Mouse (Mus musculus): ENCODE data around the gene Pclo. TPM values are rescaled to one million over a fixed set of nuclear protein-coding genes. Genes with fewer than 3 reads are reported as not detected.
"Not testable (repeated sequence)": the region's sequence is repeated elsewhere in the genome, so short reads cannot be mapped to it uniquely, and the experiment has no call there.

Gene Pclo
- total RNA-seq (2021): 100 to 1,000 TPM; 125 to 133 TPM
- long read RNA-seq, experiment 1, partial matches to known transcripts: 14 of 15 reads
- long read RNA-seq, experiment 1, other reads (novel, unspliced or antisense): 1 of 15 reads
- long read RNA-seq, experiment 2, partial matches to known transcripts: 2 of 9 reads
- long read RNA-seq, experiment 2, other reads (novel, unspliced or antisense): 7 of 9 reads

DNA sequence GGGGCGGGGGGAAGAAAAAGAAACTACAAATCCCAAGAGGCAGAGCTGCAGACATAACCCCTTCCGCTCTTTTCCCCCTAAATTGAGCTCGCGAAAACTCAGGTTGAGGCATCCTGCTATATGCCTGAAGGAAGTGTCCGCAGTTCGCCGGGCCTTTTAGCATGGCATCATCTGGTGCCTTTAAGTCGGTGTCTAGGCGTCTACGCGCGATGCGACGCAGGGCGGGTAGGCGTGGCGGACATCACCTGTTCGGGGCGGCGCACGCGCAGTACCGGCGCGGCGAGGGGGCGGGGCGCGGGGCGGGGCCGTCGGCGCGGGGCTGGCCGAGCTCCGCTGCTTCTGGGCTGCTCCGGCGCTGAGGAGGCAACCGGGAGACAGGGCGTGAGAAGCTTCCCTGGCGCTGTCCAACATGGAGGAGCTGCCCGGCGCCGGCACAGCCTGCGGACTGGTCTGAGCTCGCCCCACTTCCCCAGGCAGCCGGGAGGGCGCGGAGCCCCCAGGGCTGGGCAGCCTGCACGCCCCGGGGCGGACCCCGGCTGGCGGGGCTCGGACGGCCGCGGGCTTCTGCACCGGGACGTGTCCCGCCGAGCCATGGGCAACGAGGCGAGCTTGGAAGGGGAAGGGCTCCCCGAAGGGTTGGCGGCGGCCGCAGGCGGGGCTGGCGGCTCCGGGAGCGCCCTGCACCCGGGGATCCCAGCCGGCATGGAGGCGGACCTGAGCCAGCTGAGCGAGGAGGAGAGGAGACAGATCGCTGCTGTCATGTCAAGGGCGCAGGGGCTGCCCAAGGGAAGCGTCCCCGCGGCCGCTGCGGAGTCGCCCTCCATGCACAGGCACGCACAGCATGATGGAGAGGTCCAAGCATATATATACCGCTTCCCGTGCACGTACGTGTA, at the start of gene Pclo:
Pclo (plus strand) TSS at position 288 of the 893 bp plus-strand sequence.
- DNase-seq (ENCODE audit: low spot score in 2 of 2): peak; percentile 86 to 93

DNA sequence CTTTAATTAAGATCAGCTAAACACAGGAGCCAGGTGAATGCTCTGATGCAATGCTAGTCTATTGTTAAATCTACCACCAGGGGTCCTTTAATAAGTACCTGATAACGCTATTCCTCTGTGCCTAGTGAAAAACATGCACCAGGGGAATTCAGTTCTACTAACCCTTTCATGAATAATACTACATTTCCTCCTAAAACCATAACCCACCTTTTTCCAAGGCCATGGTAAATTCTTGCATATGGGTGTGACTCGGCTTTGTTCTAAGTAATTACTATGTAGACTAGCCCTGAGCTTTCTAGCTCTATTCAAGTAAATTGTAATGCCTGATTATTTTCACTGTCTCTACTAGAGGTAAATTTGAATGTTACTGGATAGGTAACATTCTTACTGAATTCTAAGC, 20.3 kb upstream of the Pclo start:
- not testable (repeated sequence) for DNase-seq (ENCODE audit: low spot score in 2 of 2)

DNA sequence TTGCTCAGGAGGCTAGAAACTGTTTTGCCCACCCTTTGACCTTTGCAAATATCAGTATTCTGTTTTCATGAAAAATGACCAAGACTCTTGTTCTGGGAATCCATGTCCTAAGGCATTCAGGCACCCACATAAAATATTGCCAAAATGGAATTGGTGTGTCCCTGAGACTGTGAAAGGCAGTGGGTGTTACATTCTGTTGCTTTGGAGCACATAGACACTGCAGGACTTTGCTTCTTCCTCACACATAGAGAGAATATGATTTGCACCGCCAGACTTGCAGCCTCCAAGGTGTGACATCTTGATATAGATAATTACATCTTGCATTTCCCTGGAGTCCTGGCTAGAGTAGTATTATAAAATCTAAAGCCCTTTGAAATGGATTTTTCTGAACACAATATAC, 6.2 kb upstream of the Pclo start:
- no peak for DNase-seq (ENCODE audit: low spot score in 2 of 2)

DNA sequence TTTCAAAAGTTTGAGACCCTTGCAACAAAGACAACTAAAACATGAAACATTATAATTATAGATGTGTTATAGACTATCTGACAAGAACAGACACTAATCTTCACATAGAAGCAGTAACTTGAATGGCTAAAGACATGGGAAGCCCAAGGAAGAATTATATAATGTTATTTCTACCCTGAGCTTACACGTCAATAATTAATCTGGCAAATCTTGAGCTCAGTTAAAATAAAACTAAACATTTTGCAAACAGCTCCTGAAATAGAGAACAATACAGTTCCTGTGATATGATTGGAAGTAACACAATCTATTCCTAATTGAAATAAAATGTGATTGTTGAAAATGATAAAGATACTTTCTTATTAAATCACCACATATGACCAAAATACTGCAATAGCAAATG, 5.1 kb upstream of the Pclo start:
- DNase-seq (ENCODE audit: low spot score in 2 of 2): no peak

DNA sequence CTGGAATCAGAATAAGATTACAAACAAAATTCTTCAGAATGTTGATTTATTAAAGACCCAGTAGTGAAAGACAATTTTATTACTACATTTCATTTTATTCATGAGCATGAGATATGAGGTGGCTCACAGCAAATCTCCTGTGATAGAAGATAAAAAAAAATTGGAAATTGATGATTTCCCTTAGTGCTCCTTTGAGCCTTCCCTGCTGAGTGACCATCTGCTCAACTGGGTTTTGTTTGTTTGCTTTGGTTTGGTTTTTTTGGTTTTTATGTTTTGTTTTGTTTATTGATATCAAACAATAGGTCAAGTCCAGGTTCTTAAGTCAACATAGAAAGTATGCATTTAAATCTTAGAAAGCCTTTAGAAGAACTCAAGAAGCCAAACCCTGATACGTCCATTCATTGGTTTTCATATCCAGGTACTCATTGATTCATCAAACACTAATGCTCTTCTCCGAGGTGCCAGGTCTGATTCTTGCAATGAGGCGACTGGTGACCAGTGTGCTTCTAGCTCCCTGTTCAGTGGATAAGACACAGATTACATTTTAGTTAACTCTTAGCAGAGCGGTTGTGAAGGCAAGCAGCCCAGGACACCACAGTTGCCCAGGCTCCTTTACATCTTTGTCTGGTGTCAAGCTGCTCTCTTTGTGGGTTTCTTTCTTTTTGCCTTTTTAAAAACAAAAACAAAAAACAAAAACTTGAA, 3.6 kb downstream of the Pclo start:
- DNase-seq (ENCODE audit: low spot score in 2 of 2): no peak

DNA sequence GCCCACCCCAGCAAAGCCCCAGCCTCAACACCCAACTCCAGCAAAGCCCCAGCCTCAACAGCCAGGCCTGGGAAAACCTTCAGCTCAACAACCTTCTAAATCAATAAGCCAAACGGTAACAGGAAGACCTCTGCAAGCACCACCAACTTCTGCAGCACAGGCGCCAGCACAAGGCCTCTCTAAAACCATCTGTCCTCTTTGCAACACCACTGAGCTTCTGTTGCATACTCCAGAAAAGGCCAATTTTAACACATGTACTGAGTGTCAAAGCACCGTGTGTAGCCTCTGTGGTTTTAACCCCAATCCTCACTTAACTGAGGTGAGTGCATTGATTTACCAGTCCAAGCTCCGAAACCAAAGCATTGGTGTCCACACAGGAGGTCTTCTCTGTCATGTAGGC, 7.3 kb downstream of the Pclo start:
- no peak for DNase-seq (ENCODE audit: low spot score in 2 of 2)

DNA sequence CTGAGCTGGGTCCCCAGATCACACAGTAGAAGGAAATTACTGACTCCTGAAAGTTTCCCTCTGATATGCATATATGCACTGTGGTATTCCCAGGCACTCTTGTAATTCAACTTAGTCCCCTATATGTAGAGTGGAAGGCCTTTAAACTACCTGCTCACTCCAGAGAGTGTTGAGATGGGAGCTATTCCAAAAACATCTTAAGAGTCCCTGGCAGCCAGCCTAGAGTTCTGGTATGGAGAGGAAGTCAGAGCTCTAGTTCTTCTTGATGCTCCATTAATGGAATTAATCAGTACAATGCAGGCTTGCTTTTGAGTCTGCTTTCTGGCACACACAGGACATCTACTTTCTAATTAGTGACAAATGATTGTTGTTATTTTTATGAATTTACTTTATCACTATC, 11.3 kb downstream of the Pclo start:
- no peak for DNase-seq (ENCODE audit: low spot score in 2 of 2)

DNA sequence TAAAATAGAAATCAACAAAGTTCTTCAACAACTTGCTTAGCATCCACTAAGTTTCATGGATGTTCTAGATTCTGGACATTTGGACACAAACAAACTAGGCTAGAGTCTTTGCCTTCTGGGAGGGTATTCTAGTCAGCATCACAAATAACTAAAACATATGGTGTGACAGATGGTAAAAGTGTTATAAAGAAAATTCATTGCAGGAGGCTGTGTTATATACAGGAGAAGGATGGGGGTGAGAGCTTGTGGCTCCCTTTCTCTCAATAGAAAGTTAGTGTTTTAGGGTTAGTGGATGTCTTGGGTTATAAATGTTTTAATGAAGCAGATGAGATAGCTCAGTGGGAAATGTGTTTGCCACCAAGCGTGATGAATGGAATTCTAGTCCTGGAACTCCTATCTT, 13.1 kb downstream of the Pclo start:
- no peak for DNase-seq (ENCODE audit: low spot score in 2 of 2)

DNA sequence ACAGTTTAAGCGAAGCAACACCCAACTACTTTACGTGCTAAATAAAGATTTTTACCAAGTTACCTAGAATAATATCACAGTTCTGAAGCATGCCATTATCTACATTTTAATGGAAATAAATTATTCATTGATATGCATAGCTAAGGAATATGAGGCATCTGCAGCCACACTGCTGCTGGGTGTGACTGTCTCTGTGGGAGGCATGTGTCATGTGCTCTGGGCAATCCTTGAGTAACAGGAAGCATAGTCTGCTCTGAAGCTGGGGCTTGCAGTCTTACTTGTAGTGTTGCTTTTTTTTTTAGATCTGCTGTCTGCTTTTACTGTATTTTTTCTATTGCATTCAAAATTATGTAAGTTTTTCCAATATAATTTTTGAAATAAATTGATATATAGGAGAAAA, 17.2 kb downstream of the Pclo start:
- DNase-seq (ENCODE audit: low spot score in 2 of 2): no peak

DNA sequence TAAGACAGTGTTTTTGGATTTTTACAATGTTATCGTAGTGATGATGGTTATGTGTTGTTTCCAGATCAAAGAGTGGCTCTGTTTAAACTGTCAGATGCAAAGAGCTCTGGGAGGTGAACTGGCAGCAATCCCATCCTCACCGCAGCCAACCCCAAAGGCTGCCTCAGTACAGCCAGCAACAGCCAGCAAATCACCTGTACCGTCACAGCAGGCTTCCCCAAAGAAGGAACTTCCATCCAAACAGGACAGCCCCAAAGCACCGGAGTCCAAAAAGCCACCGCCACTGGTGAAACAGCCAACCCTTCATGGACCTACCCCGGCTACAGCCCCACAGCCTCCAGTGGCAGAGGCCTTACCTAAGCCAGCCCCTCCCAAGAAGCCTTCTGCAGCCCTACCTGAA, 24.6 kb downstream of the Pclo start:
- no peak for DNase-seq (ENCODE audit: low spot score in 2 of 2)

DNA sequence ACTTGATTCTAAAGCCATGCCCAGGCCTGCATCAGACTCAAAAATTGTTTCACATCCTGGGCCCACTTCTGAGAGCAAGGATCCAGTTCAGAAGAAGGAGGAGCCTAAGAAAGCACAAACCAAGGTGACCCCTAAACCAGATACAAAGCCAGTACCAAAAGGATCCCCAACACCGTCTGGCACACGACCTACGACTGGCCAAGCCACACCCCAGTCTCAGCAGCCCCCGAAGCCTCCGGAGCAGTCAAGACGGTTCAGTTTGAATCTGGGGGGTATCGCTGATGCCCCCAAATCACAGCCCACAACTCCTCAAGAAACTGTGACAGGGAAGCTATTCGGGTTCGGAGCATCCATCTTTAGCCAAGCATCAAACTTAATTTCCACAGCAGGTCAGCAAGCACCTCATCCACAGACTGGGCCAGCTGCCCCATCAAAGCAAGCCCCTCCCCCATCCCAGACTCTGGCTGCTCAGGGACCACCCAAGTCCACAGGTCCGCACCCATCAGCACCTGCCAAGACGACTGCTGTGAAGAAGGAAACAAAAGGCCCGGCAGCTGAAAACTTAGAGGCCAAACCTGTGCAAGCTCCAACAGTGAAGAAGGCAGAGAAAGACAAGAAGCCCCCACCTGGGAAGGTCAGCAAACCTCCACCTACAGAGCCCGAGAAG, 25.4 kb downstream of the Pclo start:
- DNase-seq (ENCODE audit: low spot score in 2 of 2): no peak

DNA sequence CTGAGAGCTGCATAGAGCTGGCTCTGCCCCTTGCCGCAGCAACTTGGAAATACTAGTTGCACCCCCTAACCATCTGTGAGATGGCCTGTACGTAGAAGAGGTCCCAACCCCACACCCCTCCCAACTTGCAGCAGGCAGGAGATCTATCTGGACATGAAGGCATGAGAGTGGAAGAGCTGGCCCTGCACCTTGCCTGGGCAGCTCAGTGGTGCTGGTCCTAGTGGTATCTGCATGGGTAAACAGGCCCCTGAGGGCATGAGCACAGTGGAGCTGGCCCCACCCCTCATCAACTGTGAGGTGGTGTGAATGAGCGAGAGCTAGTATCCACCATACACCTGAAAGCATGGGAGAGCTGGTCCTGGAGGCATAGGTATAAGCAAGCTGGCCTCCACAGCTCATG, 60.9 kb downstream of the Pclo start:
- DNase-seq (ENCODE audit: low spot score in 2 of 2): no peak

DNA sequence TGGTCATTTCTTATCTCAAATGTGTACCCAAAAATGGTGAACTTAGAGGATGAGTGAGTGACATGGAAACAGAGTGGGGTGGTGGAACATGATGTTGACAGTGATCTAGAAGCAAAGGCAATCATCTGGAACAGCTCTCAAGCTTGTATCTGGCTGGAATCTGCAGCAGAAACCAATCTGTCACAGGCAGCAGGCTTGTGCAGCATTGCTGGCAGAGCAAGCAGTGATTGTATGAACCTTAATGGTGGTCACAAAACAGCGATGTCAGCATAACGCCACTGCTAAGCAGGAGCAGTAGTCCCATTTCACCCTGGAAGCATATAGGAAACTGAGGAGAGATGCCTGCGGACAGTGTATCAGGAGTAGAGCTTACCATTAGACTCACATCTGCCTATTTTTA, 76.8 kb downstream of the Pclo start:
- no peak for DNase-seq (ENCODE audit: low spot score in 2 of 2)

DNA sequence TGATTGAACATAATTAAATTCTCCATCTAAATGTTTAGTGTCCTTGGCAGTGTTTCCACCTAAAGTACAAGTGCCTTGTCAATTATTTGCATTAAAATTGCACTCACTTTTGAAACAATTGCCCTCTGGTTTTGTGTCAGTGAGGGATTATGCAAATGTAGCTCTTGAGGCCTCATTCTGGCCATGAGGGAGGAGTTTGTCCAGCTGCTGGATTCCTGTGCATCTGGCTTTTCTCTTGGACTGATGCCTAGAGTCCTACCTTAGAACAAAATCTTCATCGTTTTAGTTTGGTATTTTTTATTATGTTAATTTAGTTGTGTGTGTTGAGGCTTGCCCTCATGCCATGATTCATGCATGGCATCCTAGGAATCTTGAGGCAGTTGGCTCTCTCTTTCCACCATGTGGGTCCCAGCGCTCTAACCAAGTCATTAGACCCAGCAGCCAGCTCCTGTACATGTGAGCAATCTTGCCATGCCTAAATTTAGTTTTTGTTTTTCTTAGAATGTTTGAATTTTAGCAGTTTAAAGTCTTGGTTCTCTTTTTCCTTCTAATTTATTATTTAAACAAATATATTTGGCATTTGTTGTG, 80.8 kb downstream of the Pclo start:
- DNase-seq (ENCODE audit: low spot score in 2 of 2): no peak

DNA sequence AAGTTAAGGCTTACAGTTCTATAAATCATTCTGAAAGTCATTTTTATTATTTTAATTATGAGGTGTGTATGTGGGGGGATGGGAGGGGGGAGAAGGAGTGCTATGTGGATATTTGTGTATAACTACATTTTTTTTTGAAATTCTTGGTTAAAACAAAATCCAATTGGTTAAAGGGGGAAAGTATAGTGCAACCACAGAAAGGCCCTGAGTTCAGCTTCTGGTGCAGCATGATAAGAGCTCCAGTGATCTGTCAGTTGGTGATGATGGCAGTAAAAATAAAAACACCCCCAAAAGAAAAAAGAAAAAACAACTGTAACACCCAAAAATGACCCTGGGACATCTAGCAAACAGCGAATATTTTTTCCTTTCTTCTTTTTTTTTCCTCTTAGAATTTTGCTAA, 93.6 kb downstream of the Pclo start:
- DNase-seq (ENCODE audit: low spot score in 2 of 2): no peak

DNA sequence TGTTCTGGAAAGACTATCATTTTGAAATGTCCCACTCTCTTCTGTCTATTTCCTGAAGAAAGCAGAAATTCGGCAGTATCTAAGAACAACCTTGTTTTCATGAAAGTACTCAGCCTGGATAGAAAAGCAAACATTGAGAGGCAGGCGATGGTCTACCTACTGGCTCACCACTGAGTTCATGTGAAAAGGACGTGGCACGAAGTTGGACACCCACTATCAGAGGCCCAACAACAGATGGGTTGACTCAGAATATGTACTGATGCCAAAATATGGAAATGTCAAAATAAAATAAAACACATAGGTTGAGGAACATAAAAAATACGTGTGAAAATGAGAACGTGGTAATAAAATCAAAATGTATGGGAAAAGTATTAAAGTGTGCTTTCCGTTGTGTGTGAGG, 106.4 kb downstream of the Pclo start:
- peak; percentile 20 for DNase-seq (ENCODE audit: low spot score in 2 of 2)

DNA sequence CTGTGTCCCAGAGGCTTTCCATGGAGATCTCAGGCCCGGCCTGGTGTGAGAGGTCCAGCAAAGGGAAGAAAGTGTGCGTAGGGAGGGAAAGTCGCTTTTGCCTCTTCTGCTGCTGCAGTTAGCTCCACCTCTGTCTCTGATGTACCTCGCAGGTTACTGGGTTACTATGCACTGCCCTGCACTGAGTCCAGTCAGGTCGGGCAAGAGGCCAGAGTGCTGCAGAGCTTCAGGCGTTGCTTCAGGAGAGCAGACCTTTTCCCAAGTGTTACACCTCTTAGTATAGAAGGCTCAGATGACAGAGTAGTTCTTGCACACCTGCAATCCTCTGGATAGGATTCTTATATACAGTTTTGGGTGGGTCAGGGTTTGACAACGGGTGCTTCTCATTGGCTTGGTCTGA, 108.6 kb downstream of the Pclo start:
- no peak for DNase-seq (ENCODE audit: low spot score in 2 of 2)

DNA sequence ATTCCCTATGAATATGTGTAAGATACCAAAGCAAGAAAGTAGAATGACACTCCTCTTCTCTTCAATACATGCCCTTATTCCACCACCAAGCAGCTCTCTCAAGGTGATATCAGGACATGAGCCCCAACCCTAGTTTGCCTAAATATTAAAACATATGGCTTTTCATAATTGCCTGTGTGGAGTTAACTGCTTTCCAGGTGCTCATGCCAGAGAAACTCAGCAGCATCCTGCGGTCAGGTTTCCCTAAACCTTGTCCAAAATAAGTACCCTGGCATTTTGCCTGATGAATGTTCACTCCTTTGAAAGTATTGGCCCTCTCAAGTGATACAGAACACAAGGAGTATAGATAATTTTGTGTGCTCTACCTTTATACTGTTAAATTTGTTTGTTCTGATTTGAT, 126.5 kb downstream of the Pclo start:
- DNase-seq (ENCODE audit: low spot score in 2 of 2): no peak

DNA sequence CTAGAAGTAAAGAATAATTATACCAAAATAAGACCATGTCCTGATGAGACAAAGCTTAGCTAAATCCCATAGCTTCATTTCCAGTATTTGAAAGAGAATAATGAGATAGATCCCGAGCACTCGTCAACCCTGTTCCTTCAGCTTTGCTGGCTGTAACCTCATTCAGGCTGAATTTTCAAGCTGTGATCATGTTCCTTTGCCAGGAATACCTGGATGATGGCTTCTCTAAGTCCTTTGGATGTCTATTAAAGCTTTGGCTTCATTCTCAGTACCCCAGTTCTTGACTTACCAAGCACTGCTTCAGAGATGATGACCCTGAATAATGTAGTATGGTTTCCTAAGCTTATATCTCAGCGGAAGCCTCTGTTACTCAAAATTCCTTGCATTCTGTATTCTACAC, 131.1 kb downstream of the Pclo start:
- DNase-seq (ENCODE audit: low spot score in 2 of 2): no peak

DNA sequence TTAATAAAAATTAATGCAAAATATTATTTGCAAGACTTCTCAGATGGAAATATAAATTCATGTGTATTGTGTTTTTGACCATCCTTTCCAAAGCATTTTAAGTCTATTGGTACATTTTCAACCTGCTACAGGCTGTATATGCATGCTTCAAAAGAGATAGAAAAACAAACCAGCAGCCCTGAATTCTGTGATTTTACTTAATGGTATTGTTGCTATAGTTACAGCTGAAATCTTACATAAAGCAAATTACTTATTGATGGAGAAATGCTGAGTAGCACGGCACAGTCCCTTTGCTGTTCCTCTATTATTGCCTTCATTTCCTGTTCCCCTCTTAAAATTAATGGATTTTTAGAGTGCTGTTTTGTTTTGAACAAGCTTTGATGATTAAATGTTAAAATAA, 145.9 kb downstream of the Pclo start:
- no peak for DNase-seq (ENCODE audit: low spot score in 2 of 2)

DNA sequence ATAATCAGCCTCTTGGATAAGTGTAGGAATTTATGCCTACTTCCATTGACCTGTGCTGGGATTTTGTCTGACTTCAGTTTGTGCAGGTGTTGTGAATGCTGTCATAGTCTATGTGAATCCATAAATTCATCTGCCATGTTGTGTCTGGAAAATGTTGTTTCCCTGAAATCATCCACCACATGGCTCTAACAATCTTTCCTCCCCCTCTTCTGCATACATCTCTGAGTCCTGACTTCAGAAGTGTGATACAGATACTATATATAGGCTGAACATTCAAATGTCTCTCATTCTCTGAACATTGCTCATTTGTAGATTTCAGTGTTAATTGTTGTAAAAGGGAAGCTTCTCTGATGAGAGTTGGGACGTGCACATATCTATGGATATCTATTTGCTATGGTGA, 147.5 kb downstream of the Pclo start:
- DNase-seq (ENCODE audit: low spot score in 2 of 2): no peak
